Comparison of ENCODE assay signal across 9 mouse cellular contexts in genomic region chr16:18387704-18388582, GRCm38 (mm10). TPM values are rescaled to one million over a fixed set of nuclear protein-coding genes. Genes with fewer than 3 reads are reported as not detected.
DNase-seq lines count a peak whose midpoint lies in the region; ATAC-seq and TF ChIP-seq lines count a peak whose summit lies in the region.
"Had no signal": no experiment of that assay in that cellular context is flagged by ENCODE, and none has a peak within 500 bp of the region (broad histone marks: within the 10 kb centered on the region; RNA-seq: fewer than 3 reads in every experiment).

No protein-coding gene starts in this region.

- DNase-seq in spleen, adult 2 months (ENCODE audit: low read depth in 1 of 2, low spot score in 2 of 2), result no peak
- DNase-seq in spleen, postnatal 10 days (ENCODE audit: low spot score in 2 of 2), result no peak
- peak; percentile 65 for DNase-seq in liver, embryonic 13.5 days
- peak; percentile 44 for DNase-seq in thymus, postnatal 25 days
- no peak for DNase-seq in embryo, embryonic 10.5 days (ENCODE audit: low spot score)

- no peak for TF ChIP-seq POLR2A in spleen, adult 2 months (IDR thresholded peaks at IDR 0.05; ENCODE audit: low read depth, low read length)

- WGBS in spleen, adult 2 months, result 27% methylated on average over 6 of the region's 7 CpGs
- 24% methylated on average over 7 of the region's 7 CpGs for WGBS in liver, embryonic 13.5 days (ENCODE audit: insufficient replicate concordance)

- H3K36me3 ChIP-seq in erythroblast, embryonic 14.5 days (ENCODE audit: control insufficient read depth), result no peaks in the 10 kb centered on the region
- no peaks in the 10 kb centered on the region for H3K36me3 ChIP-seq in spleen, adult 2 months (ENCODE audit: control insufficient read depth, insufficient read depth, low read length)
- no peaks in the 10 kb centered on the region for H3K36me3 ChIP-seq in liver, embryonic 13.5 days
- H3K36me3 ChIP-seq: limb, embryonic 15.5 days had no signal

- no peaks in the 10 kb centered on the region for H3K9me3 ChIP-seq in erythroblast, embryonic 14.5 days (ENCODE audit: control insufficient read depth, low read length)
- no peaks in the 10 kb centered on the region for H3K9me3 ChIP-seq in liver, embryonic 13.5 days (replicated peaks)
- H3K9me3 ChIP-seq: limb, embryonic 15.5 days had no signal

- peak overlapping the region; percentile 26 for H3K4me3 ChIP-seq in erythroblast, embryonic 14.5 days (replicated peaks)
- H3K4me3 ChIP-seq in spleen, adult 2 months (ENCODE audit: extremely low read depth, insufficient read depth, insufficient read length), result no peak overlapping the region
- no peak overlapping the region for H3K4me3 ChIP-seq in liver, embryonic 13.5 days (replicated peaks)
- H3K4me3 ChIP-seq: limb, embryonic 15.5 days had no signal

- no peak for TF ChIP-seq CTCF in spleen, adult 2 months (IDR thresholded peaks at IDR 0.05; ENCODE audit: extremely low read depth, insufficient read depth, insufficient read length, insufficient replicate concordance)

- H3K4me1 ChIP-seq in erythroblast, embryonic 14.5 days (ENCODE audit: control insufficient read depth), result peaks cover 75% of the 10 kb centered on the region
- H3K4me1 ChIP-seq in spleen, adult 2 months (ENCODE audit: control insufficient read depth, insufficient read depth, insufficient read length), result peaks cover 17% of the 10 kb centered on the region
- H3K4me1 ChIP-seq in liver, embryonic 13.5 days (replicated peaks), result peaks cover 76% of the 10 kb centered on the region

- peak overlapping the region; percentile 61 for H3K4me2 ChIP-seq in liver, embryonic 13.5 days
- H3K4me2 ChIP-seq: limb, embryonic 15.5 days had no signal

- no peaks in the 10 kb centered on the region for H3K27me3 ChIP-seq in erythroblast, embryonic 14.5 days (ENCODE audit: control insufficient read depth)
- no peaks in the 10 kb centered on the region for H3K27me3 ChIP-seq in spleen, adult 2 months (ENCODE audit: control insufficient read depth, insufficient read depth, low read length)
- no peaks in the 10 kb centered on the region for H3K27me3 ChIP-seq in liver, embryonic 13.5 days
- H3K27me3 ChIP-seq: limb, embryonic 15.5 days had no signal

- H3K9ac ChIP-seq in liver, embryonic 13.5 days, result peak overlapping the region; percentile 56
- H3K9ac ChIP-seq: limb, embryonic 15.5 days had no signal

- ATAC-seq in erythroblast, adult 5-6 weeks (replicated peaks; ENCODE audit: low FRiP score, poor library complexity, severe bottlenecking), result no peak
- peak; percentile 82 for ATAC-seq in liver, embryonic 13.5 days (ENCODE audit: low read depth)
- no peak for ATAC-seq in inflammation-experienced regulatory T-cells, adult 6 months

- peak overlapping the region; percentile 37; the same call in 1 of the 2 replicates for H3K27ac ChIP-seq in spleen, adult 2 months (ENCODE audit: insufficient read depth, low read length)
- H3K27ac ChIP-seq in liver, embryonic 13.5 days, result peak overlapping the region; percentile 82
- H3K27ac ChIP-seq: limb, embryonic 15.5 days had no signal

RNA-seq across cellular contexts. Expression of gene Txnrd2, which starts 38.2 kb away (rescaled TPM):
- 16.0 and 18.6 TPM in 2 replicates for polyA plus RNA-seq in erythroblast, embryonic 14.5 days (2012)
- 274 and 358 TPM in 2 replicates for total RNA-seq in erythroblast, adult 5-6 weeks (2015; ENCODE audit: low replicate concordance)
- 493 and 499 TPM in 2 replicates for total RNA-seq in erythroblast, adult 5-6 weeks (2017; ENCODE audit: low replicate concordance)
- polyA plus RNA-seq in spleen, adult 2 months (2012; rRNA removed), result 22.3 and 29.0 TPM in 2 replicates
- 105 and 112 TPM in 2 replicates for polyA plus RNA-seq in liver, embryonic 13.5 days (2015; fragmentation: Nextera tagmentation; extraction: Ambion mirVana)
- 10 to 100 TPM; 15.9 to 21.2 (median 20.4) TPM for polyA plus RNA-seq in inflammation-experienced regulatory T-cells, adult 6 months (2017; shearing (Covaris generic))

RNA-seq across cellular contexts. Expression of gene Comt, which starts 38.7 kb away (rescaled TPM):
- polyA plus RNA-seq in erythroblast, embryonic 14.5 days (2012), result 7.4 and 19.9 TPM in 2 replicates
- total RNA-seq in erythroblast, adult 5-6 weeks (2015; ENCODE audit: low replicate concordance), result 27.9 and 29.9 TPM in 2 replicates
- 26.8 and 29.1 TPM in 2 replicates for total RNA-seq in erythroblast, adult 5-6 weeks (2017; ENCODE audit: low replicate concordance)
- polyA plus RNA-seq in spleen, adult 2 months (2012; rRNA removed), result 64.7 and 87.1 TPM in 2 replicates
- 109 and 110 TPM in 2 replicates for polyA plus RNA-seq in liver, embryonic 13.5 days (2015; fragmentation: Nextera tagmentation; extraction: Ambion mirVana)
- polyA plus RNA-seq in inflammation-experienced regulatory T-cells, adult 6 months (2017; shearing (Covaris generic)), result 10 to 100 TPM; 51.4 to 56.7 (median 52.3) TPM

RNA-seq across cellular contexts. Expression of gene Arvcf, which starts 40.0 kb away (rescaled TPM):
- polyA plus RNA-seq in erythroblast, embryonic 14.5 days (2012), result 0.84 and 1.3 TPM in 2 replicates
- 1.5 and 2.7 TPM in 2 replicates for total RNA-seq in erythroblast, adult 5-6 weeks (2015; ENCODE audit: low replicate concordance)
- total RNA-seq in erythroblast, adult 5-6 weeks (2017; ENCODE audit: low replicate concordance), result 8.7 TPM in 1 of 2 replicates, not detected in the other
- 55.9 and 57.1 TPM in 2 replicates for polyA plus RNA-seq in spleen, adult 2 months (2012; rRNA removed)
- polyA plus RNA-seq in liver, embryonic 13.5 days (2015; fragmentation: Nextera tagmentation; extraction: Ambion mirVana), result 7.6 and 7.9 TPM in 2 replicates
- 1 to 10 TPM in 1 of 3 experiments, under 1 TPM in 2; 0.52 to 1.0 (median 0.66) TPM for polyA plus RNA-seq in inflammation-experienced regulatory T-cells, adult 6 months (2017; shearing (Covaris generic))

RNA-seq across cellular contexts. Expression of gene Tango2, which starts 40.0 kb away (rescaled TPM):
- 5.6 and 7.4 TPM in 2 replicates for polyA plus RNA-seq in erythroblast, embryonic 14.5 days (2012)
- 8.8 and 26.9 TPM in 2 replicates for total RNA-seq in erythroblast, adult 5-6 weeks (2015; ENCODE audit: low replicate concordance)
- total RNA-seq in erythroblast, adult 5-6 weeks (2017; ENCODE audit: low replicate concordance), result 8.8 and 12.1 TPM in 2 replicates
- polyA plus RNA-seq in spleen, adult 2 months (2012; rRNA removed), result 29.4 and 31.1 TPM in 2 replicates
- polyA plus RNA-seq in liver, embryonic 13.5 days (2015; fragmentation: Nextera tagmentation; extraction: Ambion mirVana), result 69.6 and 71.4 TPM in 2 replicates
- polyA plus RNA-seq in inflammation-experienced regulatory T-cells, adult 6 months (2017; shearing (Covaris generic)), result 10 to 100 TPM; 48.6 to 81.2 (median 70.2) TPM

Comparison
In these comparisons a context has a peak if more than half of its experiments do, and no peak if none do; other contexts are left out.
1. DNase-seq: peak in liver, embryonic 13.5 days (single experiment) and thymus, postnatal 25 days (single experiment); none in spleen, adult 2 months (0 of 2), spleen, postnatal 10 days (0 of 2) and embryo, embryonic 10.5 days (single experiment).